Mouse (Mus musculus) cerebellum, adult 11 months (tissue): Measurements from ENCODE around the gene Zfp385a.
A peak's percentile ranks its signal among the peaks of the same experiment; 100 is the strongest.

Experiments
- DNase-seq: peaks from one replicate; pipeline ENCODE4 v3.0.0; 2022

The Zfp385a gene

GRCm38 (mm10) chr15:103335488-103336235 is 4.2 kb downstream of the Zfp385a start:
- DNase-seq: no peak

DNA sequence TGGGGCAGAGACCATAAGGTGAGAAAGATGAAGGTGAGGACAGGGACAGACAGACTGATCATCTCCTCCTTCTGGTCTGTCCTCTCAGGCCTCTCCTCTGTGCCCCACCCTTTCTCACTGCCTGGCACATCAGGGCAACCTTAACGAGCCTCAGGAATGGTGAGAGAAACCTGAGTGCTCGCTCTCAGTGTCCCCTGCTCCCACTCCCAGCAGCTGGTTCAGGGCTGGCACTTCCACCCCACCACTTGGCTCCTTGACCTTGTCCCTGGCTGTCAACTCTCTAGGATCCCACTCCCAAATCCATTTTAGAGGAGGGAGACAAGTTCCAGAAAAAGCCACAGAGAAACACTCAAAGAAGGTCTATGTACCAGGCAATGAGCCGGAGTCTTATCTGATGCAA is 4.9 kb downstream of the Zfp385a start:
- no peak for DNase-seq

- DNase-seq: no peak
Measured at GRCm38 (mm10) chr15:103334194-103334593, 5.7 kb downstream of the Zfp385a start.

GRCm38 (mm10) chr15:103333738-103334137 is 6.2 kb downstream of the Zfp385a start:
- no peak for DNase-seq

GRCm38 (mm10) chr15:103333081-103333615 is 6.7 kb downstream of the Zfp385a start:
- DNase-seq: no peak

DNA sequence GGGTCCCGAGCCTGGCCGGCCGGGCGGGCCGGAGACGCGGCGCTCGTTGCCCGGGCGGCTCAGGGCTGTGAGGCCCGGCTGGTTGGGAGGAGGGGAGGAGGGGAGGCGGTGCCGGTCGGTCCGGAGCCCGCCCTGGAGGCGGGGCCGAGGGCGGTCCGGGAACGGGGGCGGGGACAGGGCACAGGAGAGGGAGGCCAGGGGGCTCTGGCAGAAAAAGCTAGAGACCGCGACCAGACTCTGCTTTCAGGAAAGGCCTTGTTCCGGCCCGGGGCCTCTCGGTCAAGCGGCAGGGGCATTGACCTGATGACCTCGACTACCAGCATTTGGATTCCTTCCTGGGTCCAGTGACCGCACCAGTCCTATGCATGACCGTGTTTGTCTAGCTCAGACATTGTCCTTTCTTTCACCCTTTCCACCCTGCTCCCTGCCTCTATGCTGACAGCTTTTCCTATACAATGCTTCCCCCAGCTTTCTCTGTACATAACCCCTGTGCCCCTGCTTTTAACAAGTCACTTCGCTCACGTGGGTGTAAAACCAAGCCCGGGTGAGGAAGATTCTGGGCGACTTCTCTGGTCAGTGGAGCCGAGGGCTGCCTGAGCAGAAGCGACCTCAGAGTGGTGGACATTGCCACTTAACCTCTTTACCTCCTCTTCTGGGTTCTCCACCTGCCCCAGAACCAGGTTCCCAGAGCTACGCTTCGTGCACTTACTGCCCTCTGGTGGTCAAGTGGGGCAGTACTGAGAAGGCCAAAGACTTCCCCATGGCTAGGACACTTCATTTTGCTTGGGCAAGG is 16.2 kb downstream of the Zfp385a start:
- peak; percentile 85 for DNase-seq

DNA sequence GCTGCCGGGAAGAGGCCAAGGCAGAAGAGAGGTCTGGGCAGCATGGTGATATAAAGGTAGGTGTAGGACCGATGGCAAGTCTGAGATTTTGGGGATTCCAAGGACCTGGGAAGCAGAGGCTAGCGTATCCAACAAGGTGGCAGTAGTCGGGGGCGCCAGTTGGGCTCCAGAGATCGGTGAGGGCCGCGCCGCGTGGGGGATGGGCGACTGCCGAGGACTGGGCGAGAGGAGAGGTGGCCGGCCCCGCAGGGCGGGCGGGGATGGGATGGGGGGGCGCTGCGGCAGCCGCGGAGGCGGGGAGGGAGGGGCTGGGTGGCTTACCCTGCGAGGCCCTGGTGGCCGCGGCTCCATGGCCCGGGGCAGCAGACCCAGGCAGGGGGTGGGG is 16.8 kb downstream of the Zfp385a start:
- peak; percentile 71 for DNase-seq

GRCm38 (mm10) chr15:103322396-103322795 is 17.5 kb downstream of the Zfp385a start:
- DNase-seq: no peak

DNA sequence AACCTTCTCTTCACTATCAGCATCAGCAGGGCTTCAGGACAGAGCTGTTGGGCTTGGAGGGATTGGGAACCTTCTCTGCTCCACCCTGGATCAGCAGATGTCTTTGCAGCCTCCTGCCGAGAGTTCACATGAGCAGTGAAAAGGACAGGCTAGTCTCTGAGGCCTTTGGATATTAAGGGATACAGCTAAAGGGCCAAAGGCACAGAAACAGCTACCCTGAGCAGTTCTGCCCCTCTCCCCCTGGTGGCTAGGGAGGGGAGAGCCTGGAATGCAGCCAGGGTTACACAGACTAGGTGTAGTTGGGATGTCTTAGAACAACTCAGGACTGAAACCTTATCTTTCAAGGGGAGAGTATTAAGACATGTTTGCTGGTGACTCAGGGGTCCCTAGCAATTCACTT is 18.8 kb downstream of the Zfp385a start:
- no peak for DNase-seq

GRCm38 (mm10) chr15:103318201-103318816 is 21.6 kb downstream of the Zfp385a start:
- no peak for DNase-seq

GRCm38 (mm10) chr15:103317731-103318130 is 22.2 kb downstream of the Zfp385a start:
- DNase-seq: no peak

DNA sequence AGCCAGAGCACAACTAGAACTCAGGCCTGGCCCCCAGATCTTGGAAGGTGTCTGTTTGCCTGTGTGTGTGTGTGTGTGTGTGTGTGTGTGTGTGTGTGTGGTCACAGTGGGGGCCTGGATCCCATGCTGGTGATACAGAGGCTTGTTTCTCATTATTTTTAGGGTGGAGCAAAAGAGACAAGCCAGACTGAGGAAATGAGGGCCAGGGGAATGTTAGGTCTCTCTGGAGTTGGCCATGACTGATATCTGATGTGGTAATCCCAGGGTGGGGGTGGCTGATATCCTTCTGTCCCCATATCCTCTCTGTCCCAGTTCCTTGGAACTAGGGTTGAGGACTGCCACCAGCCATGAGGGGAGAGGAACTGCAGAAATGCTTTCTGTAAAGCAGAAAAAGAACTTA is 22.8 kb downstream of the Zfp385a start:
- DNase-seq: no peak

GRCm38 (mm10) chr15:103315979-103316776 is 23.7 kb downstream of the Zfp385a start:
- no peak for DNase-seq

- peak; percentile 64 for DNase-seq
Measured at GRCm38 (mm10) chr15:103315011-103315502, 24.8 kb downstream of the Zfp385a start.

DNA sequence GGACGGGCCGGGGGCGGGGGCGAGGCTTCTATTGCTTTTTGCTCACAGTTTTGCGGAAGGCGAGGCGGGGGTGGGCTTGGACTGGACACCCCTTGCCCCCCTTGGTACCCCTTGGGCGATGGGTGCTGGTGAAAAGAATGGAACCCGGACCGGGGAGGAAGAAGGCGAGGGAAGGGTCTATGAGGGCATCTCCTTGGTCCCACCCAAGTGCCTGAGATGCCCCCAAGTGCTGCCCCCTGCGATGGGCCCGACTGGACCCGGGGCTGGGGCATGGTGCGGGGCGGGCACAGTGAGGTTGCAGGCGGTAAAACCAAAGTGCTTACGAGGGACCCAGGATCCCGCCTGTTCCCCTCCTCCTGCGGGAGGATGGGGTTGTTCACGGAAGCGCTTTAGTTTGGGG is 25.7 kb downstream of the Zfp385a start:
- no peak for DNase-seq

DNA sequence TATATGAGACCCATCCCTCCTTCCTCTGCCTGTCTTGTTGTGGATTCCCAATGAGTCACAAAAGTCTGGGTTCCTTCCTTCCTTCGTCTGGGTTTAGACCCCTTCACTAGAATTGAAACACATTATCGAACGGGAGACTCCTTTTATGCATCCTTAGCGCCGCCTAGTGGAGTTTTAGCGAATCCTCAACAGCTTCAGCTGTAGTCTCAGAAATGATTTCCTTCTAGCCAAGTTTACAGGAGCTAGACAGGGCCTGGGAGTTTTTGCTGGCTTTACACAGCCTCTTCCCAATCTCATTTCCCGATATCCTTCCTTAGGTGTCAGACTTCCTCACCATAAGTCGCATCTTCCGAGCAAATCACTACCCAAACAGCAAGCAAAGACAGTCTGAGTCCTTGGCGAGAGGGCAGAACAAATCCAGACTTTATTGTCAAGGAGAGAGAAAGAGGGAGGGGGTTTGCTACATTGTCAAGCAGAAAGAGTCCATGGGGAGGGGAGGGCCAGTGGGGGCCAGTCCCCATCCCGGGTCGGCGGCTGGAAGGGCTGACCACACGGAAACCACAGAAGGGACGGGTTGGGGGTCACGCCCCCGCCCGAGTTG is 26.3 kb downstream of the Zfp385a start:
- peak; percentile 13 for DNase-seq

DNA sequence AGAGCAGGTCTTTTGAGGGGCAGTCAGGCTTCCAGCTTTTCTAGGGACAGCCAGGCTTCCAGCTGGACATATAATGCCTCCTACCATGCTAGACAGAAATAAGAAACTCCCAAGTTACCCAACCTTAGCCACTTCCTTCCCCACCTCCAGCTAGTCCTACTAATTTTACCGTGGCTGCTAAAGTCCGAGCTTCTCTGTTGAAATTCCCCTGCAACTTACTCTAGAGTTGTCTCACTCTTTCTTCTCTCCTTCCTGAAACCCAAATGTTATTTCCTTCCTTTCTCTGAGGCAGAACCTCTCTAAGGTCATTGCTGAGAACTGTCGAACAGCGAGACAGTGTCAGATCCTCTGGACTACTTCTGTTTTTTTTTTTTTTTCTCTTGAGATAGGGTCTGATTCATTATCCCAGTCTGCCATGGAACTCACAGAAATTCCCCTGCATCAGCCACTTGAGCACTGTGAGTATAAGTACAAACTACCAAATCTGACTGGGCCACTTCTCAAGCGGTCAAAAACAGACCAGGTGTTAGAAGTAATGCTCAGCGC is 29.5 kb downstream of the Zfp385a start, which contains the start of gene Gpr84:
Gpr84 (minus strand) TSS at position 248 of the 546 bp plus-strand sequence.
- no peak for DNase-seq

- peak; percentile 12 for DNase-seq
Measured at GRCm38 (mm10) chr15:103308876-103309580, 30.9 kb downstream of the Zfp385a start.

- DNase-seq: peak; percentile 13
Measured at GRCm38 (mm10) chr15:103308056-103308875, 31.6 kb downstream of the Zfp385a start.

GRCm38 (mm10) chr15:103307125-103307524 is 32.8 kb downstream of the Zfp385a start:
- peak; percentile 87 for DNase-seq
